Mouse (Mus musculus) ES-Bruce4 (cell line): Measurements from ENCODE around the gene Sec14l2.

ENCODE experiments used
- CTCF ChIP-seq: IDR thresholded peaks from one replicate; pipeline ENCODE4 v1.8.1; 2011; ENCODE audit warnings: low read depth, low read length
- POLR2A ChIP-seq: IDR thresholded peaks from one replicate; pipeline ENCODE4 v1.8.1; 2011; ENCODE audit warnings: low read length; ENCODE audit not compliant: insufficient read depth

DNA sequence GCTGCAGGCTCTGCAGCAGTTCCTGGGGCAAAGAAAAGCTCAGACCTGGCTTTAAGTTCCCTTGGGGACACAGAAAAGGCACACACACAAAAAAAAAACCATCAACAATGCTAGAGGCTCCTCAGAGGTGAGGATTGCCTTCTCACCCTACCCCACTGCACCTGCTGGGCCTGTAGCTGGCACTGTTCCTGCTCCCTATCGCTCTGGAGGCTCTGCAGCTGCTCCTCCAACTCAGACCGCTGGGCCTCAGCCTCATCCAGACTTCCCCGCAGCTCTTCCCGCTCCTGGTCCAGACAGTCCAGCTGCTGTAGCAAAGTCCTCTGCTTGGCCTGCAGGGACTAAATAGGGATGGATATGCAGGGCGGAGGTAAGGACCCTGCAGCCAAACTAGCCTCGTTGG is 23.2 kb upstream of the Sec14l2 start:
- TF ChIP-seq CTCF: no peak
- TF ChIP-seq POLR2A: no peak
